Mouse (Mus musculus) neural tube, embryonic 15.5 days (tissue): ENCODE results near the gene Lrfn4. TPM values are rescaled to one million over a fixed set of nuclear protein-coding genes. Genes with fewer than 3 reads are reported as not detected.

ENCODE experiments used
- ATAC-seq: fragments of 200-750 bp; cut with Nextera tagmentation; 2 replicates; pipeline ENCODE4 v1.8.0; 2017; ENCODE audit warnings: mild to moderate bottlenecking, moderate TSS enrichment, moderate library complexity; ENCODE audit not compliant: low FRiP score
- H3K27ac ChIP-seq: fragments of 300-500 bp; sonication (generic); replicated peaks from 2 replicates; pipeline ENCODE4 v1.5.1; 2015; ENCODE audit warnings: mild to moderate bottlenecking, inconsistent platforms
- H3K27me3 ChIP-seq: fragments of 300-500 bp; sonication (generic); replicated peaks from 2 replicates; pipeline ENCODE4 v1.6.1; 2015; ENCODE audit warnings: inconsistent platforms
- H3K36me3 ChIP-seq: fragments of 300-500 bp; sonication (generic); 2 replicates; pipeline ENCODE4 v1.6.1; 2015; ENCODE audit warnings: inconsistent platforms
- H3K4me1 ChIP-seq: fragments of 300-500 bp; sonication (generic); 2 replicates; pipeline ENCODE4 v1.6.1; 2015; ENCODE audit warnings: inconsistent platforms
- H3K4me2 ChIP-seq: fragments of 300-500 bp; sonication (generic); 2 replicates; pipeline ENCODE4 v1.6.1; 2015; ENCODE audit warnings: inconsistent platforms, mild to moderate bottlenecking, moderate library complexity
- H3K4me3 ChIP-seq: fragments of 300-500 bp; sonication (generic); replicated peaks from 2 replicates; pipeline ENCODE4 v1.5.1; 2015; ENCODE audit warnings: mild to moderate bottlenecking, inconsistent platforms
- H3K9ac ChIP-seq: fragments of 300-500 bp; sonication (generic); replicated peaks from 2 replicates; pipeline ENCODE4 v1.6.1; 2015; ENCODE audit warnings: mild to moderate bottlenecking, inconsistent platforms
- H3K9me3 ChIP-seq: fragments of 300-500 bp; sonication (generic); replicated peaks from 2 replicates; pipeline ENCODE4 v1.6.1; 2016; ENCODE audit warnings: inconsistent platforms
- WGBS: fragments of 180-500 bp; shearing (Covaris S2); methylation state at CpG from one replicate; pipeline ENCODE4 v1.1.7; 2015; ENCODE audit warnings: mixed read lengths; 5-methylcytosine and 5-hydroxymethylcytosine counted together
- polyA plus RNA-seq: library from polyadenylated mRNA; unstranded; fragments of >200 nt; fragmentation: Nextera tagmentation; extraction: Ambion mirVana; gene quantifications from 2 replicates; pipeline ENCODE4 v1.2.1, GENCODE M21; 2015

Lrfn4 gene
- polyA plus RNA-seq, 1 experiment from 2014 or later: 12.5 TPM

DNA sequence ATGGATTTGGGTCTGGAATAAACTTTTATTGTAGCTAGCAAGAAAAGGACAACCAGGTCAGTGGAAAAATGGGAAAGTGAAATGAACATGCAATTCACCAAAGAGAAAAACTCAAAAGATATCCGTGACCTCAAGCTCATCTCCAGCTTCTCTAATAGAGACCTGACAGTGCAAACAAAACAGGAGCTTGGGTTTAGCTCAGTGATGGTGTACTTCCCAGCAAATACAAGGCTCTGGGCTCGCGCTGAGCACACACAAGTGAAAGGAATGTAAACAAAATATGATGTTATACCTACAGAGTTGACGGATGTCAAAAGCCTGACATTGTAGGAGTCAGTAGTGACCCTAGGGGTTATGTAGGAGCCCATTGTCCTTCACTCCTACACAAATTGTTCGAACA, 36.2 kb downstream of the Lrfn4 start:
- Histone ChIP-seq H3K27me3 (no peaks in the 10 kb centered on the region), H3K4me3 (no peak overlapping the region), H3K4me1 (peaks cover 5% of the 10 kb centered on the region; the same call in 1 of the 2 replicates), H3K27ac (no peak overlapping the region), H3K9me3 (no peaks in the 10 kb centered on the region), H3K36me3 (no peaks in the 10 kb centered on the region), H3K4me2 (no peak overlapping the region), H3K9ac (no peak overlapping the region)
- WGBS: 88% methylated on average over 5 of the region's 5 CpGs
- no peak for ATAC-seq

DNA sequence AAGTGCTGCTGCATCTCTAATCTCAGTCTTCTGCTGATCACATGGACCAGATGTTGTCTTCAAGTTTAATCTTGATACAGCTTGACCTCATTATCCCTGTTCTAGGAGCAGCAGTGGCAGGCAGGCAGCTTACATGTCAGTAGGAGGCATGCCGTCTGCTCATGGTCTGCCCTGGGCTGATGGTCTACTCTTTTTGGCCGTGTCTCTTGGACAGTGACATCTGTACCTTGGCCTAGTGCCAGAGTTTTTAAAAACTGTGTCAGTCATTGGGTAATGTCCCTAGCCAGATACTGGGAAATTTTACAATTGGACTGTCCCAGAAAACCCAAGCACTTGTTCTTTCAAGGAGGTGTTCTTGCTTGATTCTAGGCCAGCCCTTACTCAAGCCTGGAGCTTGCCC, 36.7 kb downstream of the Lrfn4 start:
- Histone ChIP-seq H3K9ac (no peak overlapping the region), H3K36me3 (no peaks in the 10 kb centered on the region), H3K4me2 (no peak overlapping the region), H3K27me3 (no peaks in the 10 kb centered on the region), H3K4me3 (no peak overlapping the region), H3K9me3 (no peaks in the 10 kb centered on the region), H3K27ac (no peak overlapping the region), H3K4me1 (0 out of 2 replicates have a peak, but pooled peaks cover 1% of the 10 kb centered on the region)
- 75% methylated on average over 2 of the region's 2 CpGs for WGBS
- no peak for ATAC-seq

DNA sequence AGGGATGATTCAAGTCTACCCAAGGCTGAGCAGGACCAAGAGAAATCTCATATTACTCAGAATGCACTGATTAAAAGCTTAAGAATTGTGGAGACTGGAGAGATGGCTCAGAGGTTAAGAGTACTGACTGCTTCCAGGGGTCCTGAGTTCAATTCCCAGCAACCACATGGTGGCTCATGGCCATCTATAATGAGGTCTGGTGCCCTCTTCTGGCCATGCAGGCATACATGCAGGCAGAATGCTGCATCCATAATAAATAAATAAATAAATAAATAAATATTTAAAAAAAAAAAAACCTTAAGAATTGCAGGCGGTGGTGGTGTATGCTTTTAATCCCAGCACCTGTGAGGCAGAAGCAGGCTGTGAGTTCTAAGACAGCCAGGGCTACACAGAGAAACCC, 42.2 kb downstream of the Lrfn4 start:
- H3K9me3 ChIP-seq: no peaks in the 10 kb centered on the region

DNA sequence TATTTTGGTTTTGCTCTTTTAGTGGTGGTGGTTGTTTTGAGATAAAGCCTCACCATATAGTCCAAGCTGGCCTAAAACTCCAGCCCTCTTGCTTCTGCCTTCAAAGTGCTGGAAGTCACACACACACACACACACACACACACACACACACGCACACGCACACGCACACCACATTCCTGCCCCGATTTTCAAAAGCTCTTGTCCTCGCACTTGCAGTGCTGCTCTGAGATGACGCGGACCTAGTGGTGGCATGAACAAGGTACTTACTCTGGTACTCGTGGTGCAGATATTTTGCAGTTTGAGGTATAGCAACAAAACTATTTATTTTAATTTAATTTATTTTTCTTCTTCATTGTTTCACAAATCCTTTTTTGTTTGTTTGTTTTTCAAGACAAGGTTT, 43.0 kb downstream of the Lrfn4 start:
- Histone ChIP-seq H3K27ac (no peak overlapping the region), H3K9me3 (no peaks in the 10 kb centered on the region), H3K36me3 (no peaks in the 10 kb centered on the region), H3K4me3 (no peak overlapping the region), H3K4me1 (0 out of 2 replicates have a peak, but pooled peaks cover 2% of the 10 kb centered on the region), H3K4me2 (no peak overlapping the region), H3K9ac (no peak overlapping the region), H3K27me3 (no peaks in the 10 kb centered on the region)
- ATAC-seq: no peak
- WGBS: 90% methylated on average over 8 of the region's 8 CpGs

More for the DNA sequence above, 42.2 kb downstream of the Lrfn4 start:
- no peak overlapping the region for H3K27ac ChIP-seq
- ATAC-seq: no peak
- no peaks in the 10 kb centered on the region for H3K27me3 ChIP-seq
- no peaks in the 10 kb centered on the region for H3K36me3 ChIP-seq
- WGBS: 93% methylated on average over 1 of the region's 1 CpGs
- H3K4me1 ChIP-seq: 0 out of 2 replicates have a peak, but pooled peaks cover 2% of the 10 kb centered on the region
- H3K4me3 ChIP-seq: no peak overlapping the region
- H3K9ac ChIP-seq: no peak overlapping the region
- H3K4me2 ChIP-seq: no peak overlapping the region

DNA sequence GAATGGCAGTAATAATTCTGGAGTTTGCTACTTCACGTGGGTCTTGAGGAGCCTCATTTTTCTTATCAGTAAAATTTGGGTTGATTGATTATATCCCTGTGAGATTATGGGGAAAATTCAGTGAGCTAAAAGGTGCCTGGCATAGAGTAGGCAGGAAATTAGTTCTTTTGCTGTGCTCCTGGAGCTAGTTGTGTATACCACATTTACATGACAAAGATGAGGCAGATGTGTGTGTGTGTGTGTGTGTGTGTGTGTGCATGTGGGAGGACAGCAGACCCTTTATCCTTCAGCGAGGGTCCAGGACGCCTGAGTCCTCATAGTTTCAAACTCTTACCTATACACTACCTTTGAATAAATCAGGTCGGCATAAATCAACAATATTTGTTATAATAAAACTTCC, 43.4 kb downstream of the Lrfn4 start:
- Histone ChIP-seq H3K36me3 (no peaks in the 10 kb centered on the region), H3K4me1 (0 out of 2 replicates have a peak, but pooled peaks cover 2% of the 10 kb centered on the region), H3K4me2 (no peak overlapping the region), H3K4me3 (no peak overlapping the region), H3K9me3 (no peaks in the 10 kb centered on the region), H3K27me3 (no peaks in the 10 kb centered on the region), H3K9ac (no peak overlapping the region), H3K27ac (no peak overlapping the region)
- 59% methylated on average over 4 of the region's 4 CpGs for WGBS
- no peak for ATAC-seq

DNA sequence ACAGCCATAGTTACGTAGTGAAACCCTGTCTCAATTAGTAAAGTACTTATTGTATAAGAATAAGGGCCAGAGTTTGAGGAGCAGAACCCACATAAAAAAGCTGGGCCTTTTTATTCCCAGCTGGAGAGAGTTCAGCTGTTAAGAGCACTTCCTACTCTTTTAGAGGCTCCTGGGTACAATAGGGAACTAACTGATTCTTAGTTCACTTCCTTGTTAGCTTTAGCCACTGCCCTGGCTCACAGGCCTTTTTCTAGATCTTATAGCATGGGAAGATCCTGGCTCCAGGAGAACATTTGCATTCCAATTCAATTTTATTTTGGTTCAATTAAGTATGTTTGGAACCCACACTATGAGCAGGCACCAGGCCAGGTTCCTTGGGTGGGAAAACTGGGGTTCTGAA, 43.8 kb downstream of the Lrfn4 start:
- Histone ChIP-seq H3K4me2 (no peak overlapping the region), H3K4me3 (no peak overlapping the region), H3K4me1 (0 out of 2 replicates have a peak, but pooled peaks cover 2% of the 10 kb centered on the region), H3K27me3 (no peaks in the 10 kb centered on the region), H3K27ac (no peak overlapping the region; the same call in 1 of the 2 replicates), H3K9me3 (no peaks in the 10 kb centered on the region), H3K9ac (no peak overlapping the region), H3K36me3 (no peaks in the 10 kb centered on the region)
- 68% methylated on average over 1 of the region's 1 CpGs for WGBS
- ATAC-seq: no peak

DNA sequence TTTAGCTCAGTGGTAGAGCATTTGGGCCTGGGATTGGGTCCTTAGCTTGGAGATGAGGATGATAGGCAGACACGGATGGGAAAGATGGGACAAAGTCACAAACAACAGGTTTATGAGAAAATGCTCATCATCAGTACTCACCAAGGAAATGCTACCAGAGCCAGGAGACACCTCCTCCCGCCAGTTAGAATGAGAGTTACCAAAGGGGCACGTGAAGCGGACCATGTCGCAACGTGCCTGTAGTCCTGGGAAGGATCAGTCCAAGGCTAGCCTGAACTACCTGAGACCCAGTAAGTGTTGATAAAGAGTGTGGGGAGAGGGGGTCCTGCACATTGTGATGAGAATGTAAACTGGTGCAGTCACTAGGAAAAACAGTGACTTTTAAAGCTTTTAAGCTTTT, 44.7 kb downstream of the Lrfn4 start:
- Histone ChIP-seq H3K36me3 (no peaks in the 10 kb centered on the region), H3K27ac (no peak overlapping the region), H3K9me3 (no peaks in the 10 kb centered on the region), H3K27me3 (no peaks in the 10 kb centered on the region), H3K4me1 (0 out of 2 replicates have a peak, but pooled peaks cover 2% of the 10 kb centered on the region), H3K4me2 (no peak overlapping the region), H3K4me3 (no peak overlapping the region), H3K9ac (no peak overlapping the region)
- no peak for ATAC-seq
- 88% methylated on average over 6 of the region's 6 CpGs for WGBS

DNA sequence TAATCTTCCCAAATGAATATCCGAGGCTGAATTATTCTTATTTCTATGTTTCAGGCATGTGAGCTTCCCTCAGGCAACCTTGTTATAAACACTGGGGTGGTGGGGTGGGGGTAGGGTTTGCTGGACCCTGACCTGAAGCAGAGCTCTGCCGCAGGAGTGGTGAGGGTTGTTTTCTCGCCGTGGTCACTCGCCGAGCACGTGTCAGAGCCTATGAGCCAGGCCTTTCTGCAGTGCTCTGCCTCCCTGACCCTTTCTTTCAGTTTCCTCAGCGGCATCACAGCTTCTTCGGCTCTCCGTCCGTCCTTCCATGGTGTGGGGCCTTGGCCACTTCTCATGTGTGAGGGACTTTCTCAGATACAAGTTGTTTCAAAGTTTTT, 45.2 kb downstream of the Lrfn4 start:
- Histone ChIP-seq H3K4me3 (no peak overlapping the region), H3K9ac (no peak overlapping the region), H3K9me3 (no peaks in the 10 kb centered on the region), H3K36me3 (no peaks in the 10 kb centered on the region), H3K27ac (no peak overlapping the region), H3K4me1 (0 out of 2 replicates have a peak, but pooled peaks cover 2% of the 10 kb centered on the region), H3K27me3 (no peaks in the 10 kb centered on the region), H3K4me2 (no peak overlapping the region)
- no peak for ATAC-seq
- WGBS: 84% methylated on average over 11 of the region's 11 CpGs

DNA sequence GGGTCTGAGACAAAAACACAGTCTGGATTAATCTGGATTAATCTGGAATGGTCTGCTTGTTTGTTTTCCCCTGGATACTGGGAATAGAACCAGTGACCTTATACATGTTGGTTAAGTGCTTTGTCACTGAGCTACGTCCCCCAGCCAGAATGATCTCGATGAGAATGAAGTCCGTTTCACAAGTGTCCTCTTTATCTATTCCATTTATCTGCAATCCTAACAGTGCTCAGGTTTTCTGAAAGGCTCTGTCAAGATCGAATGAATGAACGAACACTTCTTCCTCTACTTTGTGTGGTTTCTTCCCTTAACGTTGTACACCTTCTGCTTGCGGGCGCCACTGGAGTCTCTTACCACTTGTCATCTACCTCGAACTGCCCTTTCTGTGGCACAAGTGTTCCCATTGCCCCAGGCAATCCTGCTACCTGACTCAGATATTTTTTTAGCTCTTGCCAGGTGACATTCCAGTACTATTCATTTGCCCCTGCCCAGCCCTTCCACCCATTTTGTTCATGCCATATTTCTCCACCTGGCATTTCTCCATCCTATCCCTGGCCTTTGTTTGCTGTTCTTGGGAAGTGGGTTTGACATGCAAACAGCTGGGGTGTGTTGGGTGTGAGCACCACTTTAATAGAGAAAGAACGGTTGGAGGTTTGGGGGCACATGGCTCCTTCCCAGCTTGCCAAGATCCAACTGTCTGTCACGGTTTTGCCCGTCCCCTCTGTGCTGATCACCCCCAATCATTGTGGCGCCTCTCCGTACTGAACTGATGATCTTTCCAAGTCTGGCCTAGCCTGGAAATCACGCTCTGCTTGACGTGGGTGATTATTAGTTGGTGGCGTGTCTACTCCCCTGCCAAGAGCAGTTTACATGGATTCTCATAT, 45.9 kb downstream of the Lrfn4 start:
- no peak overlapping the region for H3K27ac ChIP-seq
- H3K36me3 ChIP-seq: no peaks in the 10 kb centered on the region
- no peak overlapping the region for H3K4me2 ChIP-seq
- ATAC-seq: no peak
- H3K27me3 ChIP-seq: no peaks in the 10 kb centered on the region
- 89% methylated on average over 17 of the region's 17 CpGs for WGBS
- H3K9ac ChIP-seq: no peak overlapping the region
- no peaks in the 10 kb centered on the region for H3K9me3 ChIP-seq
- H3K4me3 ChIP-seq: no peak overlapping the region
- 0 out of 2 replicates have a peak, but pooled peaks cover 2% of the 10 kb centered on the region for H3K4me1 ChIP-seq

DNA sequence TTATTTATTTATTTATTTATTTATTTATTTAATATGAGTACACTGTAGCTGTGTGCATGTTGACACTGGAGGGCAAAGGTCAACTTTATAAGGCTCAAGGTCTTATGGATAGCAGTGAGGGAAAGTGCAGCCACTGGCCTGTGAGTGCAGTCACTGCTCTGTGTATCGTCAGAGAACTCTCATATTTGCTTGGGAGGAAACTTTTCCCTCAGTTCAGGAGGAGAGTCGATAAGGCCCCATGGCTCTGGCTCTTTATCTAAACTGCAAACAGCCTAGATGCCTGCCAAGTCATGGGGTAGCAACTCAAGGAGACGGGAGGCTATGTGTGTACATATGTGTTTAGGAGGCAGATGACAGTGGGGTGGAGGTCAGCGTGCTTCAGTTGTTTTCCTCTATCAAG, 46.6 kb downstream of the Lrfn4 start:
- Histone ChIP-seq H3K9ac (no peak overlapping the region), H3K4me3 (no peak overlapping the region), H3K36me3 (no peaks in the 10 kb centered on the region), H3K27ac (no peak overlapping the region), H3K9me3 (no peaks in the 10 kb centered on the region), H3K4me1 (0 out of 2 replicates have a peak, but pooled peaks cover 2% of the 10 kb centered on the region), H3K27me3 (no peaks in the 10 kb centered on the region), H3K4me2 (no peak overlapping the region)
- 85% methylated on average over 4 of the region's 4 CpGs for WGBS
- no peak for ATAC-seq

DNA sequence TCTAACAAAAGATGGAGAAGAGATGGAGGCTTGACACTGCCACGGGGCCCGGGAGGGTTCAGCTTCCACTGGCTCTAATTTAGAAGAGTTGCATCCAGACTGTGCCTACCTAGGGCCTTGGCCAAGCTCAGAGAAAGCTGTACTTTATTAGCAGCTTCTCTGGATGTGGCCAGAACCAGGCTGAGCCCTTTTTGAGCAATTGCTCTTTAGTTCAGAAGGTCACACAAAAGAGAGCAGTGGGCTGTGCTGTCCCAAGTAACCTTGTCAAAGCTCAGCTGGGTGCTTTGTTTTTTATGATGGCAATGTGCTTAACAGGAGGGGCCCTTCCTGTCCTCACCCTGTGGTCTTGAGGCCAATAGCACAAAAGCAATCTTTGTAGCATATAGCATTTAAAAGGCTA, 47.8 kb downstream of the Lrfn4 start:
- ATAC-seq: no peak
- H3K4me2 ChIP-seq: no peak overlapping the region
- no peaks in the 10 kb centered on the region for H3K27me3 ChIP-seq
- WGBS: 81% methylated on average over 2 of the region's 2 CpGs
- H3K4me1 ChIP-seq: 0 out of 2 replicates have a peak, but pooled peaks cover 2% of the 10 kb centered on the region
- no peak overlapping the region for H3K4me3 ChIP-seq
- no peaks in the 10 kb centered on the region for H3K36me3 ChIP-seq
- no peaks in the 10 kb centered on the region for H3K9me3 ChIP-seq
- H3K9ac ChIP-seq: no peak overlapping the region
- no peak overlapping the region for H3K27ac ChIP-seq

DNA sequence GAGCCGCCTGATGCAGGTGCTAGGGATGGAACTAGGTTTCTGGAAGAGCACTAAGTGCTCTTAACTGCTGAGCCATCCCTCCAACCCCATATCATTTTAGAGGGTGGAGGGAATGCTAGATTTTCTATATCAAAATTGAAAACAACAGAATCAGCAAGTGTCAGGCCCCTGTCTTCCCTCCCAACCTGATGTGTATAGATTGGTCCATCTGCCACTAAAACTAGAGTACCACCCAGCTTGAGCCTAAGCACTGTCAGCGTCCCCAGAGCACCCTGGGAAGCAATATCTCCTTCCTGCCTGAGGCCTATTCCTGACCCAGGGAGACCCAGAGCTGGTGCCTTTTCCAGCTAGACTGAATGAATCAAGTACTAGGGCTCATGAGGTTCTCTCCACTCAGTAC, 48.6 kb downstream of the Lrfn4 start:
- no peaks in the 10 kb centered on the region for H3K9me3 ChIP-seq
- no peak overlapping the region for H3K9ac ChIP-seq
- no peak overlapping the region for H3K27ac ChIP-seq
- 79% methylated on average over 2 of the region's 2 CpGs for WGBS
- no peaks in the 10 kb centered on the region for H3K27me3 ChIP-seq
- no peak overlapping the region for H3K4me2 ChIP-seq
- no peaks in the 10 kb centered on the region for H3K36me3 ChIP-seq
- no peak overlapping the region for H3K4me3 ChIP-seq
- no peak for ATAC-seq
- H3K4me1 ChIP-seq: 0 out of 2 replicates have a peak, but pooled peaks cover under 1% of the 10 kb centered on the region
